Mouse (Mus musculus): ENCODE measurements around the gene Psip1. TPM values are rescaled to one million over a fixed set of nuclear protein-coding genes. Genes with fewer than 3 reads are reported as not detected.
A peak's percentile ranks its signal among the peaks of the same experiment; 100 is the strongest.

Gene Psip1
- total and polyA plus RNA-seq, 2 experiments, result 4.4 to 16.0 TPM

GRCm38 (mm10) chr4:83425119-83425518 is 61.1 kb downstream of the Psip1 start:
- no peak for DNase-seq (ENCODE audit: extremely low read depth, low read depth, low spot score)
- no peak for TF ChIP-seq CTCF (IDR thresholded peaks at IDR 0.05; ENCODE audit: low read depth, low read length)
- Histone ChIP-seq H3K79me2 (ENCODE audit: control insufficient read depth, insufficient read depth, low read length) (peaks cover 19% of the 10 kb centered on the region; the same call in 1 of the 2 replicates), H3K4me1 (ENCODE audit: control insufficient read depth, insufficient read depth, low read length) (no peaks in the 10 kb centered on the region), H3K27ac (replicated peaks; ENCODE audit: insufficient read depth, low read depth, low read length) (no peak overlapping the region), H3K4me3 (ENCODE audit: insufficient read depth, low read depth, low read length) (no peak overlapping the region), H3K36me3 (ENCODE audit: control insufficient read depth, insufficient read depth, low read length) (peaks cover 15% of the 10 kb centered on the region), H3K27me3 (ENCODE audit: control insufficient read depth, insufficient read depth, low read length) (no peaks in the 10 kb centered on the region), H3K9ac (ENCODE audit: low read depth, low read length) (no peak overlapping the region)
- over 99% methylated on average over 4 of the region's 4 CpGs for WGBS

GRCm38 (mm10) chr4:83423641-83424040 is 62.6 kb downstream of the Psip1 start:
- H3K9ac ChIP-seq (ENCODE audit: low read depth, low read length), result no peak overlapping the region
- TF ChIP-seq POLR2A (IDR thresholded peaks at IDR 0.05; ENCODE audit: extremely low read depth, insufficient read depth, low read length), result no peak
- TF ChIP-seq CTCF (IDR thresholded peaks at IDR 0.05; ENCODE audit: low read depth, low read length), result no peak
- no peak for DNase-seq (ENCODE audit: extremely low read depth, low read depth, low spot score)
- WGBS, result 94% methylated on average over 6 of the region's 6 CpGs
- H3K36me3 ChIP-seq (ENCODE audit: control insufficient read depth, insufficient read depth, low read length), result peaks cover 15% of the 10 kb centered on the region
- peaks cover 4% of the 10 kb centered on the region; the same call in 1 of the 2 replicates for H3K4me1 ChIP-seq (ENCODE audit: control insufficient read depth, insufficient read depth, low read length)
- no peaks in the 10 kb centered on the region for H3K27me3 ChIP-seq (ENCODE audit: control insufficient read depth, insufficient read depth, low read length)
- H3K27ac ChIP-seq (replicated peaks; ENCODE audit: insufficient read depth, low read depth, low read length), result no peak overlapping the region
- H3K79me2 ChIP-seq (ENCODE audit: control insufficient read depth, insufficient read depth, low read length), result peaks cover 24% of the 10 kb centered on the region; the same call in 1 of the 2 replicates
- no peak overlapping the region for H3K4me3 ChIP-seq (ENCODE audit: insufficient read depth, low read depth, low read length)

- DNase-seq (ENCODE audit: extremely low read depth, low read depth, low spot score), result no peak
- 47% methylated on average over 2 of the region's 2 CpGs for WGBS
- Histone ChIP-seq H3K9ac (ENCODE audit: low read depth, low read length) (no peak overlapping the region), H3K36me3 (ENCODE audit: control insufficient read depth, insufficient read depth, low read length) (peaks cover 4% of the 10 kb centered on the region; the same call in 1 of the 2 replicates), H3K27me3 (ENCODE audit: control insufficient read depth, insufficient read depth, low read length) (no peaks in the 10 kb centered on the region), H3K27ac (replicated peaks; ENCODE audit: insufficient read depth, low read depth, low read length) (no peak overlapping the region), H3K79me2 (ENCODE audit: control insufficient read depth, insufficient read depth, low read length) (peaks cover 19% of the 10 kb centered on the region; the same call in 1 of the 2 replicates), H3K4me3 (ENCODE audit: insufficient read depth, low read depth, low read length) (no peak overlapping the region), H3K4me1 (ENCODE audit: control insufficient read depth, insufficient read depth, low read length) (peaks cover 7% of the 10 kb centered on the region; the same call in 1 of the 2 replicates)
- no peak for TF ChIP-seq CTCF (IDR thresholded peaks at IDR 0.05; ENCODE audit: low read depth, low read length)
- no peak for TF ChIP-seq POLR2A (IDR thresholded peaks at IDR 0.05; ENCODE audit: extremely low read depth, insufficient read depth, low read length)
Measured at GRCm38 (mm10) chr4:83418781-83419180, 67.5 kb downstream of the Psip1 start.

GRCm38 (mm10) chr4:83417820-83418186 is 68.5 kb downstream of the Psip1 start:
- 1% methylated on average over 30 of the region's 30 CpGs for WGBS
- Histone ChIP-seq H3K4me3 (ENCODE audit: insufficient read depth, low read depth, low read length) (peak overlapping the region; percentile 85), H3K36me3 (ENCODE audit: control insufficient read depth, insufficient read depth, low read length) (peaks cover 4% of the 10 kb centered on the region; the same call in 1 of the 2 replicates), H3K79me2 (ENCODE audit: control insufficient read depth, insufficient read depth, low read length) (peaks cover 11% of the 10 kb centered on the region; the same call in 1 of the 2 replicates), H3K27ac (replicated peaks; ENCODE audit: insufficient read depth, low read depth, low read length) (peak overlapping the region; percentile 14; the same call in 1 of the 2 replicates), H3K27me3 (ENCODE audit: control insufficient read depth, insufficient read depth, low read length) (no peaks in the 10 kb centered on the region), H3K4me1 (ENCODE audit: control insufficient read depth, insufficient read depth, low read length) (peaks cover 7% of the 10 kb centered on the region; the same call in 1 of the 2 replicates), H3K9ac (ENCODE audit: low read depth, low read length) (peak overlapping the region; percentile 78)
- DNase-seq (ENCODE audit: extremely low read depth, low read depth, low spot score), result no peak
- TF ChIP-seq POLR2A (IDR thresholded peaks at IDR 0.05; ENCODE audit: extremely low read depth, insufficient read depth, low read length), result no peak
- no peak for TF ChIP-seq CTCF (IDR thresholded peaks at IDR 0.05; ENCODE audit: low read depth, low read length)

GRCm38 (mm10) chr4:83417160-83417819 is 69.0 kb downstream of the Psip1 start, which contains the start of gene Snapc3:
Gene Snapc3 (plus strand): TSS chr4:83417724.
- Histone ChIP-seq H3K4me3 (ENCODE audit: insufficient read depth, low read depth, low read length) (peak within 1 kb of the TSS; percentile 85), H3K4me1 (ENCODE audit: control insufficient read depth, insufficient read depth, low read length) (peaks cover 7% of the 10 kb centered on the region; the same call in 1 of the 2 replicates), H3K36me3 (ENCODE audit: control insufficient read depth, insufficient read depth, low read length) (peaks cover 4% of the 10 kb centered on the region; the same call in 1 of the 2 replicates), H3K27ac (replicated peaks; ENCODE audit: insufficient read depth, low read depth, low read length) (peak within 1 kb of the TSS; percentile 50), H3K79me2 (ENCODE audit: control insufficient read depth, insufficient read depth, low read length) (peaks cover 11% of the 10 kb centered on the region; the same call in 1 of the 2 replicates), H3K27me3 (ENCODE audit: control insufficient read depth, insufficient read depth, low read length) (no peaks in the 10 kb centered on the region), H3K9ac (ENCODE audit: low read depth, low read length) (peak within 1 kb of the TSS; percentile 78)
- TF ChIP-seq POLR2A (IDR thresholded peaks at IDR 0.05; ENCODE audit: extremely low read depth, insufficient read depth, low read length), result peak; percentile 60; the same call in 1 of the 2 replicates
- no peak for TF ChIP-seq CTCF (IDR thresholded peaks at IDR 0.05; ENCODE audit: low read depth, low read length)
- under 1% methylated on average over 41 of the region's 41 CpGs for WGBS
- DNase-seq (ENCODE audit: extremely low read depth, low read depth, low spot score), result peak; percentile 88
